Mouse (Mus musculus) brain, embryonic 14.5 days (tissue): ENCODE results near the gene Polr1c.

Experiments
- CTCF ChIP-seq: fragments of 200-500 bp; IDR thresholded peaks from 2 replicates; pipeline ENCODE4 v1.5.1; 2012; ENCODE audit warnings: inconsistent platforms, mild to moderate bottlenecking, moderate library complexity, borderline replicate concordance; ENCODE audit not compliant: insufficient read depth, insufficient read length; ENCODE audit errors: extremely low read depth
- POLR2A ChIP-seq: fragments of 200-500 bp; IDR thresholded peaks from 2 replicates; pipeline ENCODE4 v1.6.1; 2012; ENCODE audit warnings: mild to moderate bottlenecking, inconsistent platforms, borderline replicate concordance; ENCODE audit not compliant: poor library complexity, insufficient read depth, insufficient read length, severe bottlenecking; ENCODE audit errors: extremely low read depth

DNA sequence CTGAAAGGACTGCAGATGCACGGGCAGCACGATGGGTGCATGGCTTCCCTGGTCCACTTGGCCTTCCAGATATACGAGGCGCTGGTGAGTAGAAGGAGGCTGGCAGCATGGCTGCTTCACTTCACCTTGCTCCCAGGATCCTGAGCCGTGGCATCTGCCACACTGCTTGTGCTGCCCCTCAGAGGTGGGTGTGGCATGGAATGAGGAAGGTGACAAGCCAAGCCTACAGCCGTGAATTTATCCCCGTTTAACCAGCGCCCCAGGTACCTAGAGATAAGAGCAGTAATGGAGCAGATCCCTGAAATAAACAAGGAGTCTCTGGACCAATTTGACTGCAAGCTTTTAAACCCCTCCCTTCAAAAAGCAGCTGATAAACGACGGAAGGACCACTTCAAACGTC lies 6.4 kb downstream of the Polr1c start:
- no peak for TF ChIP-seq POLR2A
- no peak for TF ChIP-seq CTCF
